Mouse (Mus musculus) neural tube, embryonic 14.5 days (tissue): ENCODE measurements around the gene Zfp273. TPM values are rescaled to one million over a fixed set of nuclear protein-coding genes. Genes with fewer than 3 reads are reported as not detected.
"Not testable (repeated sequence)": the region's sequence is repeated elsewhere in the genome, so short reads cannot be mapped to it uniquely, and the experiment has no call there.

Source experiments
- ATAC-seq: fragments of 200-750 bp; cut with Nextera tagmentation; 2 replicates; pipeline ENCODE4 v1.8.0; 2017; ENCODE audit warnings: low read depth, mild to moderate bottlenecking, moderate TSS enrichment, moderate library complexity
- H3K27ac ChIP-seq: fragments of 300-500 bp; sonication (generic); 2 replicates; pipeline ENCODE4 v1.5.1; 2014; ENCODE audit warnings: low read depth, mild to moderate bottlenecking, control low read depth, low read length, moderate library complexity, mixed read lengths
- H3K27me3 ChIP-seq: fragments of 300-500 bp; sonication (generic); 2 replicates; pipeline ENCODE4 v1.6.1; 2014; ENCODE audit warnings: low read length; ENCODE audit not compliant: control insufficient read depth, insufficient read depth
- H3K36me3 ChIP-seq: fragments of 300-500 bp; sonication (generic); 2 replicates; pipeline ENCODE4 v1.6.1; 2014; ENCODE audit warnings: low read length, mixed read lengths; ENCODE audit not compliant: control insufficient read depth, insufficient read depth
- H3K4me1 ChIP-seq: fragments of 300-500 bp; sonication (generic); 2 replicates; pipeline ENCODE4 v1.6.1; 2014; ENCODE audit warnings: low read length; ENCODE audit not compliant: control insufficient read depth, insufficient read depth
- H3K4me2 ChIP-seq: fragments of 300-500 bp; sonication (generic); 2 replicates; pipeline ENCODE4 v1.6.1; 2014; ENCODE audit warnings: mild to moderate bottlenecking, low read depth, low read length, control low read depth
- H3K4me3 ChIP-seq: fragments of 300-500 bp; sonication (generic); 2 replicates; pipeline ENCODE4 v1.5.1; 2014; ENCODE audit warnings: low read depth, low read length, control low read depth, mixed read lengths
- H3K9ac ChIP-seq: fragments of 300-500 bp; sonication (generic); replicated peaks from 2 replicates; pipeline ENCODE4 v1.6.1; 2014; ENCODE audit warnings: low read depth, mild to moderate bottlenecking, control low read depth, low read length, mixed read lengths
- H3K9me3 ChIP-seq: fragments of 300-500 bp; sonication (generic); 2 replicates; pipeline ENCODE4 v1.6.1; 2016; ENCODE audit warnings: low read length; ENCODE audit not compliant: control insufficient read depth
- WGBS: fragments of 180-500 bp; shearing (Covaris S2); extraction: QIAGEN DNeasy Blood & Tissue Kit; methylation state at CpG from one replicate; pipeline ENCODE4 v1.1.7; 2014; 5-methylcytosine and 5-hydroxymethylcytosine counted together
- polyA plus RNA-seq: library from polyadenylated mRNA; unstranded; fragments of >200 nt; fragmentation: Nextera tagmentation; extraction: Ambion mirVana; gene quantifications from 2 replicates; pipeline ENCODE4 v1.2.1, GENCODE M21; 2014

Gene Zfp273
- polyA plus RNA-seq, 1 experiment from 2014 or later = 14.2 TPM

GRCm38 (mm10) chr13:67830911-67831336 lies 17.4 kb downstream of the Zfp273 start, which contains the start of gene Gm10037:
Gm10037 (plus strand) TSS chr13:67831106.
- no peak within 1 kb of the TSS for H3K27ac ChIP-seq
- H3K4me2 ChIP-seq = peak within 1 kb of the TSS; percentile 64
- no peaks in the 10 kb centered on the region for H3K27me3 ChIP-seq
- H3K36me3 ChIP-seq = peaks cover 8% of the 10 kb centered on the region
- no peaks in the 10 kb centered on the region for H3K4me1 ChIP-seq
- peak; percentile 87 for ATAC-seq
- H3K4me3 ChIP-seq = peak within 1 kb of the TSS; percentile 55
- peaks cover 3% of the 10 kb centered on the region; the same call in 1 of the 2 replicates for H3K9me3 ChIP-seq
- WGBS = 3% methylated on average over 14 of the region's 14 CpGs
- peak within 1 kb of the TSS; percentile 61 for H3K9ac ChIP-seq

- not testable (repeated sequence) for H3K9me3 ChIP-seq, H3K9ac ChIP-seq, H3K36me3 ChIP-seq, H3K4me1 ChIP-seq, H3K4me2 ChIP-seq, H3K27ac ChIP-seq, H3K27me3 ChIP-seq, H3K4me3 ChIP-seq
- ATAC-seq = peak; percentile 49; the same call in 1 of the 2 replicates
Observed at GRCm38 (mm10) chr13:67833137-67833536, 19.6 kb downstream of the Zfp273 start.

GRCm38 (mm10) chr13:67843775-67844118 lies 30.2 kb downstream of the Zfp273 start:
- Histone ChIP-seq H3K36me3 (no peaks in the 10 kb centered on the region), H3K4me1 (no peaks in the 10 kb centered on the region)
- 49% methylated on average over 6 of the region's 6 CpGs for WGBS

GRCm38 (mm10) chr13:67844119-67844852 lies 30.7 kb downstream of the Zfp273 start:
- Histone ChIP-seq H3K4me1 (no peaks in the 10 kb centered on the region), H3K4me2 (peak overlapping the region; percentile 51), H3K27ac (no peak overlapping the region), H3K9me3 (no peaks in the 10 kb centered on the region), H3K9ac (peak overlapping the region; percentile 21), H3K36me3 (no peaks in the 10 kb centered on the region), H3K4me3 (peak overlapping the region; percentile 30), H3K27me3 (no peaks in the 10 kb centered on the region)
- WGBS = under 1% methylated on average over 14 of the region's 19 CpGs
- peak; percentile 87 for ATAC-seq

More at GRCm38 (mm10) chr13:67843775-67844118, 30.2 kb downstream of the Zfp273 start:
- Histone ChIP-seq H3K4me3 (peak overlapping the region; percentile 30), H3K9me3 (no peaks in the 10 kb centered on the region), H3K4me2 (peak overlapping the region; percentile 51), H3K27me3 (no peaks in the 10 kb centered on the region), H3K9ac (peak overlapping the region; percentile 21; the same call in 1 of the 2 replicates), H3K27ac (no peak overlapping the region)
- ATAC-seq = no peak; the same call in 1 of the 2 replicates

- ATAC-seq = peak; percentile 77
- H3K36me3 ChIP-seq = no peaks in the 10 kb centered on the region
- H3K4me3 ChIP-seq = peak overlapping the region; percentile 30
- no peak overlapping the region; the same call in 1 of the 2 replicates for H3K9ac ChIP-seq
- 26% methylated on average over 8 of the region's 8 CpGs for WGBS
- H3K27me3 ChIP-seq = no peaks in the 10 kb centered on the region
- H3K4me1 ChIP-seq = no peaks in the 10 kb centered on the region
- H3K9me3 ChIP-seq = no peaks in the 10 kb centered on the region
- H3K4me2 ChIP-seq = peak overlapping the region; percentile 51
- no peak overlapping the region for H3K27ac ChIP-seq
Observed at GRCm38 (mm10) chr13:67844853-67845194, 31.3 kb downstream of the Zfp273 start.

- no peaks in the 10 kb centered on the region for H3K9me3 ChIP-seq
- no peak overlapping the region for H3K27ac ChIP-seq
- no peak overlapping the region for H3K9ac ChIP-seq
- ATAC-seq = no peak
- H3K36me3 ChIP-seq = no peaks in the 10 kb centered on the region
- no peaks in the 10 kb centered on the region for H3K4me1 ChIP-seq
- H3K4me3 ChIP-seq = no peak overlapping the region
- WGBS = 83% methylated on average over 3 of the region's 3 CpGs
- H3K27me3 ChIP-seq = no peaks in the 10 kb centered on the region
- no peak overlapping the region for H3K4me2 ChIP-seq
Observed at GRCm38 (mm10) chr13:67850361-67850760, 36.8 kb downstream of the Zfp273 start.

GRCm38 (mm10) chr13:67853130-67853529 lies 39.6 kb downstream of the Zfp273 start:
- Histone ChIP-seq H3K4me3 (no peak overlapping the region), H3K36me3 (no peaks in the 10 kb centered on the region), H3K9me3 (no peaks in the 10 kb centered on the region), H3K4me1 (no peaks in the 10 kb centered on the region), H3K9ac (no peak overlapping the region), H3K4me2 (no peak overlapping the region), H3K27ac (no peak overlapping the region), H3K27me3 (no peaks in the 10 kb centered on the region)
- ATAC-seq = no peak
- WGBS = 85% methylated on average over 6 of the region's 6 CpGs

GRCm38 (mm10) chr13:67853983-67854382 lies 40.4 kb downstream of the Zfp273 start:
- Histone ChIP-seq H3K4me1 (no peaks in the 10 kb centered on the region), H3K9ac (no peak overlapping the region), H3K36me3 (no peaks in the 10 kb centered on the region), H3K4me3 (no peak overlapping the region), H3K27me3 (no peaks in the 10 kb centered on the region), H3K4me2 (no peak overlapping the region), H3K27ac (no peak overlapping the region), H3K9me3 (no peaks in the 10 kb centered on the region)
- ATAC-seq = no peak
- 87% methylated on average over 2 of the region's 2 CpGs for WGBS

- Histone ChIP-seq H3K36me3 (no peaks in the 10 kb centered on the region), H3K4me3 (no peak overlapping the region), H3K27me3 (no peaks in the 10 kb centered on the region), H3K4me2 (no peak overlapping the region), H3K27ac (no peak overlapping the region), H3K9me3 (no peaks in the 10 kb centered on the region), H3K9ac (no peak overlapping the region), H3K4me1 (no peaks in the 10 kb centered on the region)
- ATAC-seq = no peak
- WGBS = 21% methylated on average over 1 of the region's 1 CpGs
Observed at GRCm38 (mm10) chr13:67857317-67857716, 43.8 kb downstream of the Zfp273 start.
